Mouse (Mus musculus) myocyte (in vitro differentiated cells): ENCODE measurements around the gene Olfr1378. TPM values are rescaled to one million over a fixed set of nuclear protein-coding genes. Genes with fewer than 3 reads are reported as not detected.

Experiments used
- H3K27me3 ChIP-seq: one replicate; pipeline ENCODE4 v1.6.1; 2011; ENCODE audit not compliant: control insufficient read depth, insufficient read depth, insufficient read length
- H3K36me3 ChIP-seq: one replicate; pipeline ENCODE4 v1.6.1; 2011; ENCODE audit not compliant: control insufficient read depth, insufficient read depth
- H3K4me2 ChIP-seq: one replicate; pipeline ENCODE4 v1.6.1; 2011; ENCODE audit warnings: low read depth, control low read depth
- H3K4me3 ChIP-seq: one replicate; pipeline ENCODE4 v1.5.1; 2011; ENCODE audit warnings: mild to moderate bottlenecking, control low read depth, moderate library complexity
- H3K79me2 ChIP-seq: one replicate; pipeline ENCODE4 v1.6.1; 2011; ENCODE audit not compliant: control insufficient read depth, insufficient read depth
- H3ac ChIP-seq: one replicate; pipeline ENCODE4 v1.6.1; 2011; ENCODE audit not compliant: control insufficient read depth, insufficient read length
- CEBPB ChIP-seq: IDR thresholded peaks from 2 replicates; pipeline ENCODE4 v1.6.1; 2011; ENCODE audit warnings: mild to moderate bottlenecking, moderate library complexity; ENCODE audit not compliant: poor library complexity, insufficient read depth, severe bottlenecking
- E2F4 ChIP-seq: IDR thresholded peaks from one replicate; pipeline ENCODE4 v1.6.1; 2011; ENCODE audit warnings: mild to moderate bottlenecking, control low read depth, moderate library complexity; ENCODE audit not compliant: insufficient read depth
- MAX ChIP-seq: IDR thresholded peaks from one replicate; pipeline ENCODE4 v1.6.1; 2011; ENCODE audit warnings: low read depth, mild to moderate bottlenecking, control low read depth
- MYOD1 ChIP-seq, 3 experiments: IDR thresholded peaks; one replicate each; pipeline ENCODE4 v1.6.1; 2011; ENCODE audit warnings: control low read depth in 2 of 3, low read depth in 2 of 3, mild to moderate bottlenecking in 2 of 3, moderate library complexity in 1 of 3; ENCODE audit not compliant: insufficient read length in 2 of 3, control insufficient read depth in 1 of 3
- MYOG ChIP-seq, 3 experiments: IDR thresholded peaks; one replicate each; pipeline ENCODE4 v1.6.1; 2011; ENCODE audit warnings: control low read depth in 2 of 3, low read depth in 2 of 3, mild to moderate bottlenecking in 2 of 3; ENCODE audit not compliant: insufficient read length in 2 of 3, control insufficient read depth in 1 of 3, insufficient read depth in 1 of 3
- POLR2A ChIP-seq: IDR thresholded peaks from one replicate; pipeline ENCODE4 v1.6.1; 2011; ENCODE audit warnings: low read depth, mild to moderate bottlenecking, control low read depth, moderate library complexity; ENCODE audit not compliant: insufficient read length
- POLR2AphosphoS2 ChIP-seq: IDR thresholded peaks from one replicate; pipeline ENCODE4 v1.6.1; 2011; ENCODE audit warnings: low read depth, control low read depth; ENCODE audit not compliant: insufficient read length
- REST ChIP-seq: IDR thresholded peaks from one replicate; pipeline ENCODE4 v1.6.1; 2011; ENCODE audit warnings: mild to moderate bottlenecking, control low read depth, moderate library complexity; ENCODE audit not compliant: insufficient read depth, insufficient read length
- SRF ChIP-seq: IDR thresholded peaks from one replicate; pipeline ENCODE4 v1.6.1; 2011; ENCODE audit warnings: low read depth; ENCODE audit not compliant: control insufficient read depth, insufficient read length
- TCF12 ChIP-seq: IDR thresholded peaks from one replicate; pipeline ENCODE4 v1.6.1; 2011; ENCODE audit warnings: mild to moderate bottlenecking, control low read depth; ENCODE audit not compliant: poor library complexity, insufficient read depth, severe bottlenecking
- TCF3 ChIP-seq: IDR thresholded peaks from one replicate; pipeline ENCODE4 v1.6.1; 2011; ENCODE audit warnings: low read depth, control low read depth; ENCODE audit not compliant: insufficient read length
- USF1 ChIP-seq: IDR thresholded peaks from one replicate; pipeline ENCODE4 v1.6.1; 2011; ENCODE audit warnings: low read depth, mild to moderate bottlenecking, control low read depth, moderate library complexity
- polyA plus RNA-seq: library from polyadenylated mRNA; unstranded; fragments of >200 nt; fragmentation: generic; extraction: Trizol; gene quantifications from one replicate; pipeline ENCODE4 v1.2.1, GENCODE M21; 2012; ENCODE audit warnings: missing spikeins

Gene Olfr1378
- polyA plus RNA-seq, 1 experiment: not detected

DNA sequence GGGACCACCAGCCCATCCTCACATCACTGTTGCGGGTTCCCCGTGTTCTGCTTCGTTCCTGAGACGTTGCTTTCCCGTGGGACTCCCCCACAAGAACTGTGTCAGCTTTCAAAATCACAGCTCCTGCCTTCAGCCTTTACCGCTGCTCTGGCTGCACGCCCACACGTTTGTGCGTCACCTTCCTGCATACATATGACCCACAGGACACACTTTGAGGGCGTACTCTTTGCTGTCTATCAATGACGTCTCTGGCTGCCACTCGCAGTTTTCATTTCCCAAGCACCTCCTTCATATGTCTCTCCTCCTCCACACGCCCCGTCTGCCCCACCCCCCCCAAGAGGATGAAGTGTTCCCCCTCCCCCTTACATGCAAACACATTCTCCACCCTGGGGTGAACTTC lies 14.0 kb upstream of the Olfr1378 start:
- H3K27me3 ChIP-seq: peaks cover 17% of the 10 kb centered on the region
- no peak overlapping the region for H3K4me3 ChIP-seq
- H3ac ChIP-seq: no peak overlapping the region
- no peaks in the 10 kb centered on the region for H3K36me3 ChIP-seq
- no peaks in the 10 kb centered on the region for H3K79me2 ChIP-seq
- TF ChIP-seq MYOG (IDR thresholded peaks at IDR 0.05; ENCODE audit: control insufficient read depth in 1 of 3, insufficient read depth in 1 of 3, insufficient read length in 2 of 3, low read depth in 2 of 3): no peak
- no peak for TF ChIP-seq POLR2A
- no peak for TF ChIP-seq CEBPB
- TF ChIP-seq MAX: no peak
- no peak for TF ChIP-seq TCF12
- TF ChIP-seq MYOD1 (IDR thresholded peaks at IDR 0.05; ENCODE audit: control insufficient read depth in 1 of 3, insufficient read length in 2 of 3, low read depth in 2 of 3): no peak
- H3K4me2 ChIP-seq: no peak overlapping the region

DNA sequence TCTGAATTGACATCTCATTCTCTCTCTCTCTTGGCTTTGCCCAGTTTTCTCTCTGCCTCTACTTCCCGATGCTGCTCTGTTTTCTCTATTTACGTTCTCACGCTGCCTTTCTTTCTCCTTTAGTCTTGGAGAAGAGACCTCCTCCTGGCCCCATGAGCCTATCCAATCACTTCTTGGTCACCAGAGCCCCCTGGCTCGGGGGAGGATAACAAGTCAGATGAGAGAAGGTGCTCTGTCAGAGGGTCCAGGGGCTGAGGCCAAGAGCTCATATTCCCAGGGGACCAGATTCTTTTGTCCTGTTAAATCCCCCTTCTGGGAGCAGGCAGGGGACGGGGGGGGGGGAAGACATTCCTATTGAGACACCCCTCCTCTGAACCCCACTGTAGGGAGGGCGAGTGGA lies 12.7 kb upstream of the Olfr1378 start, which contains the start of gene Prop1:
TSS of gene Prop1 (minus strand) at position 101 of the 400 bp plus-strand sequence.
- Histone ChIP-seq H3ac (no peak within 1 kb of the TSS), H3K4me2 (no peak within 1 kb of the TSS), H3K36me3 (no peaks in the 10 kb centered on the region), H3K79me2 (no peaks in the 10 kb centered on the region), H3K27me3 (peaks cover 17% of the 10 kb centered on the region), H3K4me3 (no peak within 1 kb of the TSS)
- TF ChIP-seq TCF12 (no peak), MAX (no peak), POLR2A (no peak)

DNA sequence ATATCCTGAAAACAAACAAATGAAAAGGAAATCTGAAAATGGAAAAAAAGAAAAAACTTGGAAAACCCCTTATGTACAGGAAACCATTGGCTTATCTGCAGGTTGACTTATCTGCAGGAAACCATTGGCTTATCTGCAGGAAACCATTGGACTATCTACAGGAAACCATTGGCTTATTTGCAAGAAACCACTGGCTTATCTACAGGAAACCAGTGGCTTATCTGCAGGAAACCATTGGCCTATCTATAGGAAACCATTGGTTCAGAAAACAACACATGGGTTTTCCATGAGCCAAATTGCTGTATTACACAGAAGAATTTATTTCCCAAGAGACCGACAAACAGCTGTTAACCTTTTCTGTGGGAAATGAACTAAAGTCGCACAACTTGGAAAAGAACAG lies 1.4 kb upstream of the Olfr1378 start:
- Histone ChIP-seq H3ac (no peak overlapping the region), H3K36me3 (no peaks in the 10 kb centered on the region), H3K27me3 (peaks cover 15% of the 10 kb centered on the region), H3K4me3 (no peak overlapping the region), H3K4me2 (no peak overlapping the region), H3K79me2 (no peaks in the 10 kb centered on the region)
- TF ChIP-seq USF1 (no peak), MYOG (IDR thresholded peaks at IDR 0.05; ENCODE audit: control insufficient read depth in 1 of 3, insufficient read depth in 1 of 3, insufficient read length in 2 of 3, low read depth in 2 of 3) (no peak), CEBPB (no peak), POLR2AphosphoS2 (no peak), REST (no peak), E2F4 (no peak), SRF (no peak)

DNA sequence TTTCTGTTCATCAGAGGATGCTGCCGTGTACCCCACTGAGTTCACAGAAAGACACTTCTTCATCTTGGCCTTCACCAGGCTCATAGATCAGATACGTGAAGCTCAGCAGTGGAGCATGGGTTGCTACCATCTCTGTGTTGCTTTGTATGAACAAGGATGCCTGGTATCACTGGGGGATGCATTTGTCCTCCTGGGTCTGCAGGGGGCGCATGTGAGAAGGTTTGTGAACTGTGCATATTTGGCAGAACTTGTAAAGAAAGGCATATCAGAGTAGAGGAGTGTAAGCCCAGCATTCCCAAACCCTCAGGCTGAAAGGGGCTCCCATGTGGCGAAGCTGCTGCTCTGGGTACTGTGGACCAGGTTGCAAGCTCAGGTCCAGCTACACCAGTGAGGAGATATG lies 10.9 kb downstream of the Olfr1378 start:
- no peak overlapping the region for H3K4me2 ChIP-seq
- H3K27me3 ChIP-seq: peaks cover 9% of the 10 kb centered on the region
- H3K79me2 ChIP-seq: no peaks in the 10 kb centered on the region
- no peak for TF ChIP-seq REST
- no peak for TF ChIP-seq POLR2A
- no peak for TF ChIP-seq MYOG (IDR thresholded peaks at IDR 0.05; ENCODE audit: control insufficient read depth in 1 of 3, insufficient read depth in 1 of 3, insufficient read length in 2 of 3, low read depth in 2 of 3)
- no peak for TF ChIP-seq USF1
- no peak for TF ChIP-seq CEBPB
- no peak for TF ChIP-seq E2F4
- no peak for TF ChIP-seq TCF12
- no peak for TF ChIP-seq POLR2AphosphoS2
- no peak for TF ChIP-seq SRF
- TF ChIP-seq TCF3: no peak
- H3K36me3 ChIP-seq: no peaks in the 10 kb centered on the region
- no peak overlapping the region for H3K4me3 ChIP-seq
- H3ac ChIP-seq: no peak overlapping the region

DNA sequence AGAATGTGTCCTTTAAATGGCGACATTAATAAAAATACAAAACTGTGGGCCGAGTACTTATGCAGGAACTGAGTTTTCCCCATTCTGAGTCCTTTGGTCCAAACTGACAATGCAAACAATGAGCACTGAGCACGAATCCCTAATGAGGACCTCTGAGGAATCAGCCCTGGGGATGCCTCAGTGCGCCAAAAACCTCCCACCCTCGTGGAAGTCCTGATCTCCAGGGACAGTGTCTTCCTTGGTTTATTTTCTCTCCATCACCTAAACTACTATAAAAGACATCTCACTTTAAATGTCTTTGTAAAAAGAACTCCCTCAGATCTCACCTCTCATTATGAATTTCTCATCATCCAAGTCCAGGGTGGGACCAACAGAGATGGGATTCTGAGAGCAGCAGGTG lies 15.3 kb downstream of the Olfr1378 start, which contains the start of gene Olfr1377:
TSS of gene Olfr1377 (plus strand) at position 301 of the 400 bp plus-strand sequence.
- TF ChIP-seq MYOG (IDR thresholded peaks at IDR 0.05; ENCODE audit: control insufficient read depth in 1 of 3, insufficient read depth in 1 of 3, insufficient read length in 2 of 3, low read depth in 2 of 3) (no peak), MYOD1 (IDR thresholded peaks at IDR 0.05; ENCODE audit: control insufficient read depth in 1 of 3, insufficient read length in 2 of 3, low read depth in 2 of 3) (no peak), E2F4 (no peak), TCF12 (no peak), POLR2A (no peak), MAX (no peak), CEBPB (no peak), TCF3 (no peak), POLR2AphosphoS2 (no peak), SRF (no peak), USF1 (no peak), REST (no peak)
- Histone ChIP-seq H3ac (no peak within 1 kb of the TSS), H3K4me3 (no peak within 1 kb of the TSS), H3K27me3 (peaks cover 9% of the 10 kb centered on the region), H3K36me3 (no peaks in the 10 kb centered on the region), H3K4me2 (no peak within 1 kb of the TSS), H3K79me2 (no peaks in the 10 kb centered on the region)
